Mouse (Mus musculus): ENCODE measurements around the gene Ensa.

Ensa gene

GRCm38 (mm10) chr3:95660788-95661478 lies 36.1 kb downstream of the Ensa start:
- CTCF ChIA-PET, result interaction anchor here (0.5 to 2.1 kb wide), 5 partner anchors 11 to 75 kb away, joined by 3 to 10 read pairs (median 3); no protein-coding TSS in a partner anchor

DNA sequence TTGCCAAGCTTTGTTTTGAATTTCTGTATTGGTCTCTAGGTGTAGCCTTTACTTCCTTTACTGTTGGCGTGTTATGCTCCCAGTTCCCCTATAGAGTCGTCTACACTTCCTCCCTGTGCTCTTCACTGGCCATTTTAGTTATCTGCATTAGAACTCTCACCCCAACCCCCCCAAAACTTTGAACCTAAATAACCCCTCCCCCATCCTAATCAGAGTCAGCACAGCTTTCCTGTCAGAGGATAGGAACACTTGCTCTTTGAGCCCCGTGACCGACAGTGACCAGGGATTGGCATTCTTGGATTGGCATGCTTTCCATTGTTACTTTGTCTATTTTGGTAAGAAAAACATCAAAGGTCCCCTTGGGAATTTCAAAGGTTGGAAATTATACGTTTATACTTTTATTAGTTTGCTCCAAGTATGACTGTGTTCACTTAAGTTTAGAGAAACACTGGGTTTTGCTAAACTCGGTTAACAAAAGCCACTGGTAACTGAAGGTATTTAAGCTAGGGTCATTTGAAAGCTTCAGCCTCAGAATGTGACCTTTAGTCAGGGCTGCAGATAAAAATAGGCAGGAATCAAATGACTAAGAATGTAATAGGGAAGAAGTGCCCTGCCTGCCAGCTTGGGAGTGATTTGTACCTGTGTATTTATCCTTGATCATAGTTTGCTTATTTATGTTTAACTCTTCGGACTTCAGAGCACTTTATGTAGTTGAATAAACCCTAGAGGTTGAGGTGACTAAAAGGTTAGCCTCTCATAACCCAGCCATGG lies 37.3 kb downstream of the Ensa start:
- CTCF ChIA-PET, result interaction anchor here (0.6 to 2.1 kb wide), 6 partner anchors 9 to 136 kb away, joined by 3 to 10 read pairs (median 3); partner anchors contain the start of gene Ctss

DNA sequence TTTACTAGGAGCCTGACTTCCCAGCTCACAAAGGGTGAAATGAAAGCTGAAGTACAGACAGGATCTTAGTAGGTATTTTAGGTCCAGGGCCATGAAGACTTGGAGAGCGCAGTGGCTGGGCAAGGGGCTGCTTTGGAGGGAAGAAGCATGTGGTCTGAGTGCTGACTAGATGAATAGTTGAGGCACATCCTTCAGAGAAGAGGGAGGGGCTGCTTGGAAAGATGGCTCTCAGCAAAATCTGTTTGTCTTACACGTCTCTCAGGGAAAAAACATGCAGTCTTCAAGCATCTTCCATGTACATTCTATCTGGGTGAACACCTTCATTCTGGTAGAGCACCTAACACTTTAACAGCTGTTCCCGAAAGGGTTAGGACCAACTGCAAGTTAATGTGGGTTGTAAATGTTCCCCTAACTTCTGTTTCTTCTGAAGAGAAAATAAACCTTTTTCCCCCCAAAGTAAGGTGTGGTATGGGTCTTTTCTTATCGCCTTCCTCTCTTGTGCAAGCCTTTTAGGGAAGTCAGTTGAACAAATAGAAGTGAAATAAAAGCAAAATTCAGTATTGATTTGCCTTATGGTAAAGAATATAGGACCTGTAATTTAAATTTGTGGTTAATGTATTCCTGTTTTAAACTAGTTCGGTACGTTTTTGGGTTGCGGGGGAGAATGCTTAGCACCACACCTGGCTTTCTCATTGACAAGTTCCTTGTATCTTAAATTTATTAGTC lies 38.1 kb downstream of the Ensa start:
- CTCF ChIA-PET, result interaction anchor here (0.7 to 2.1 kb wide), 3 partner anchors 9 to 29 kb away, joined by 3 to 10 read pairs (median 4); no protein-coding TSS in a partner anchor

- CTCF ChIA-PET, result interaction anchor here (0.7 to 1.6 kb wide), 2 partner anchors 12 to 30 kb away, joined by 3 to 4 read pairs; no protein-coding TSS in a partner anchor
These were observed 38.7 kb downstream of the Ensa start for GRCm38 (mm10) chr3:95663486-95663885.

DNA sequence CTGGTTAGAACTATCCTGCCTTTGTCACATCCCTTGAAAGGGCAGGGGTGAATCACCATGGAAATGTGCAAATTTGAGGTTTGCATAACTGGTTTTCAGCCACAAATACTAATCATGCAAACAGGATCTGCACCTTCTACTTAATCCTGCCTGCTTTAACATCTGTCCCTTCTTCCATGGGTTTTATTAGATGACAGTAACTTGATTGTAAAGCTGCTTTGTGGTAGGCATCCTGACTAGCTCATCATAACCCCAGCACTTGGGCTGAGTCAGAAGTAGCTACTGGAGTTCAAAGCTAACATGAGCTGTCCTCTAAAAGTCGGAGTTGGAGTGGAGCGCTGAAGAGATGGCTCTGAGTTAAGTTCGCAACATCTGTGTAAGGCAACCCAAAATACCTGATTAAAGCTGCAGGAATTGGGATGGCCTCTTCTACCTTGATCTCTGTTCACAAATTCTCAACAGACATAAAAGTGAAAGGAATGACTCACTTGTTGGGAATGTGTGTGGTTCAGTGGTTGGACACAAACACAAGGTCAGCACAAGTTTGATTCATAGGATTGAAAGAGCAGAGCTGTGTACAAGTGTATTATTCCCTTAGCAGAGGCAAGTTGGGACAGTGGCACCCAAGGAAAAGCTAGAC lies 39.3 kb downstream of the Ensa start:
- CTCF ChIA-PET, result interaction anchor here (0.7 to 1.6 kb wide), 2 partner anchors 11 to 30 kb away, joined by 3 to 4 read pairs; no protein-coding TSS in a partner anchor

DNA sequence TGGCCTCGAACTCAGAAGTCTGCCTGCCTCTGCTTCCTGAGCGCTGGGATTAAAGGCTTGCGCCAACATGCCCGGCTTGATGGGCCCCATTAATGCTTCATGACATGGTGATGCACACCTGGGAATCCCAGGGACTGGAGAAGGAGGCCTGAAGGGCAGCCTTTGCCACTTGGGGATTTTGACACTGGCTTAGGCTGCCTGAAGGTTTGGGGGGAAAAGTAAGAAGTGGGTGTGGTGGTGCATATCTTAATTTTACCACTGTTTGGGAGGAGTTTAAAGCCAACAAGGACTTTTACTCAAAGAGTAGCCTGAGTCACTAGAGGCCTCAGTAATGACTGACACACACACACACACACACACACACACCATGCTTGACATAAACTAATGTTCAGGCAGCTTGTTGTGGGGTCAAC lies 40.2 kb downstream of the Ensa start:
- CTCF ChIA-PET, result interaction anchor here (0.6 to 0.8 kb wide), 3 partner anchors 12 to 65 kb away, joined by 3 to 14 read pairs (median 4); no protein-coding TSS in a partner anchor

DNA sequence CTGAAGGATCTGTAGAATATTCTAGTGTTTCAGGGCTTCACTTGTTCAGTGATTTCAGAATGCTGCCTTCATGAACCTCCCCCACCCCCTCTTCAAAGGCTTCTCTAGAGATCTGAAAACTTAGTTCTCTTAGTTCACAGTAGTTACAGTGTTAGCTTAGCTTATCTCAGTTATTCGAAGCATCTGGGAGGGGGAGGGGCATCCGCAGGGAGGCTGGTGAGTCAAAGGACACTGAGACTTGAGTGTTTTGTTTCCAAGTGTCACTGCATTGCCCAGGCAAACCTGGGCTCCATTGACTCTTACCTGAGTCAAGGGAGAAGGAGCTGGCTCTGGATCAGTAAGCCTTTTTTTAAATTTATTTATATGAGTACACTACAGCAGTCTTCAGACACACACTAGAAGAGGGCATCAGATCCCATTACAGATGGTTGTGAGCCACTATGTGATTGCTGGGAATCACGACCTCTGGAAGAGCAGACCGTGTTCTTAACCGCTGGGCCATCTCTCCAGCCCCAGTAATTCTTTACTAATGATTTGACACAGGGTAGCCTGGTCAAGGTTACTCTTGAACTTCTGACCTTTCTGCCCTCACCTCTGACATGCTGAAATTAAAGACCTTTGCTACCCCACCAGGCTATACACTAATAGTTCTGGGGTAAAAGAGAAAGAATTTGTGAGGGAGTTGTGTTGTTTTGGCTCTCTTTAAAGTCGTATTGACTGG lies 41.5 kb downstream of the Ensa start:
- CTCF ChIA-PET, result no interaction called here

DNA sequence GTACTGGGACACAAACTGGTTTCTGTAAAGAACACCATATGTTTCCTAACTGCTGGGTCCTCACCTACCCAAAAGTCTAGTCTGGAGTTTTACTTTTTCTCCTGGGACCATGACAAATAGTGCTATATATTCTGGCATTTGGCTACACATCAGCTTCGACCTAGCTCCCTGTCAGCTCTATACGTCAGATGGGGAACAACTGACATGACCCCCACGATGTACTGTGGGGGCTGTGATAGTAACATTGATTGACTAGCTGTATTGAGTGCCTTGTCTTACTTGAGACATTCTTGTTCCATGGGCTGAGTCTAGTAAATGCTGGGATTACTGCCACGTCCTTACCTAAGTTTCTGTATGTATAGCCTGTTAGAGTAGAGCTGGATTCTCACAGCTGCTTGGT lies 42.7 kb downstream of the Ensa start:
- CTCF ChIA-PET, result interaction anchor here (0.7 to 1.5 kb wide), 2 partner anchors 8 to 298 kb away, joined by 4 to 17 read pairs; no protein-coding TSS in a partner anchor

- CTCF ChIA-PET, result interaction anchor here (1.5 kb wide), 1 partner anchor 8 kb away, joined by 4 read pairs; no protein-coding TSS in a partner anchor
These were observed 43.2 kb downstream of the Ensa start for GRCm38 (mm10) chr3:95668026-95668425.

DNA sequence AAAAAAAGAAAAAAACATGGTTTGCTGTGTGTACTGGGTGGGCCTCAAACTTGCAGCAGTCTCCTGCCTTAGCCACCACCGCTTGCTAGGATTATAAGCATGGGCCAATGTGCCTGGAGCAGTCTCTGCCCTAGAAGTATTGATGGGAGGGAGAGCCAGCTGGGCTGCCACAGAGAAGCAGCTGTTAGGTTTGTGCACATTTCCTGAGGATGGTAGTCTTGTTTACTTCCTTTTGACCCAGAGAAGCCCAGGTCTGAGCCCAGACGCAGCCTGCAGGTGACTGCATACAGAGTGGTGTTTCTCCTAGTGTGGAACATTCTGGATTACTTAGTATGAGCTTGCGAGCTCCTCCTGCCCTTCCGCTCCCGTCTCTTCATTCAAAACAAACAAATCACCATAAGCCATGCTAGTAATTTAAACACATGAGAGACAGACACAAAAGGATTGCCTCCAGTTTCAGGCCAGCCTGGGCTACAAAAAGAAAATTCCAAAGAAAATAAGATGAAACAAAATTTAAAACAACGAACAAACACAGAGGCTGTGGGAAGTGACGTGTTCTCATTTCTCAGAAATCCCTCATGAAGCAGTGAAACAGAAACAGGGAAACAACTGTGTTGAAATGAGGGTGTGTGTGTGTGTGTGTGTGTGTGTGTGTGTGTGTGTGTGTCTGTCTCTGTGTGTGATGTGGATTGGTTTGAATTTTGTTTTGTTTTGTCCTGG lies 44.0 kb downstream of the Ensa start:
- CTCF ChIA-PET, result interaction anchor here (0.7 to 1.5 kb wide), 2 partner anchors 9 to 16 kb away, joined by 4 to 6 read pairs; no protein-coding TSS in a partner anchor

DNA sequence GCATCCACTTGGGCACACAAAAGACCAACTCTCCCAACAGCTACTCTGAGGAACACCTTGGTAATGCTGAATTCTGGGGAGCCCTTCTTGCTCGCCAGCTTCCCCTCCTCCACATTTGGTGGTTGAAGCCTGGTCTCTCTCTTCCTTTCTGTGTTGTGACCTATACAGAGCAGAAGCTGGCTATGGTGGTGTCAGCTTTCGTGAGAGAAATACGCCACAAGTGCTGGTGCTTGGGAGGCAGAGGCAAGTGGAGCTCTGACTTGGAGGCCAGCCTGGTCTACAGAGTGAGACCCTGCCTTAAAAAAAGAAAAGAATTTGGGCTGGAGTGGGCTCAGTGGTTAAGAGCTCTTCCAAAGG lies 44.5 kb downstream of the Ensa start:
- CTCF ChIA-PET, result interaction anchor here (0.7 kb wide), 1 partner anchor 16 kb away, joined by 6 read pairs; no protein-coding TSS in a partner anchor

- CTCF ChIA-PET, result interaction anchor here (0.6 to 2.5 kb wide), 2 partner anchors 8 to 106 kb away, joined by 3 to 10 read pairs; no protein-coding TSS in a partner anchor
These were observed 45.6 kb downstream of the Ensa start for GRCm38 (mm10) chr3:95670419-95670818.

DNA sequence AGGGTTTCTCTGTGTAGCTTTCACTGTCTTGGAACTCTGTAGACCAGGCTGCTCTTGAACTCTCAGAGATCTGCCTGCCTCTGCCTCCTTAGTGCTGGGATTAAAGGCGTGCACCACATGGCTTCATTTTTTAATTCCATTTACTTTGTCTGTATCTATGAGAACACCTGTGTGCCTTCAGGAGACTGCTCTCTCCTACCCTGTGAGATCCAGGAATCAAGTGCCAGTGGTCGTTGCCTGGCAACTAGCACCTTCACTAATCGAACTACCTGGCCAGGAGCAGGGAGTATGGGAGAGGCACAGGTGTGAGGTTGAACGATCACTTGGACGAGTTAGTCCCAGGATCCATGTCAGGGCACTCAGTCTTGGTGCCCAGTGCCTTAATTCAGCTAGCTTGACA lies 46.4 kb downstream of the Ensa start:
- CTCF ChIA-PET, result interaction anchor here (1.1 to 2.5 kb wide), 2 partner anchors 9 to 26 kb away, joined by 3 to 10 read pairs; no protein-coding TSS in a partner anchor

- CTCF ChIA-PET, result interaction anchor here (0.6 to 2.5 kb wide), 5 partner anchors 10 to 40 kb away, joined by 3 to 10 read pairs (median 3); no protein-coding TSS in a partner anchor
These were observed 47.7 kb downstream of the Ensa start for GRCm38 (mm10) chr3:95672461-95672860.

- CTCF ChIA-PET, result interaction anchor here (0.6 to 2.5 kb wide), 4 partner anchors 11 to 40 kb away, joined by 3 to 10 read pairs (median 4); no protein-coding TSS in a partner anchor
These were observed 48.3 kb downstream of the Ensa start for GRCm38 (mm10) chr3:95672861-95673706.

DNA sequence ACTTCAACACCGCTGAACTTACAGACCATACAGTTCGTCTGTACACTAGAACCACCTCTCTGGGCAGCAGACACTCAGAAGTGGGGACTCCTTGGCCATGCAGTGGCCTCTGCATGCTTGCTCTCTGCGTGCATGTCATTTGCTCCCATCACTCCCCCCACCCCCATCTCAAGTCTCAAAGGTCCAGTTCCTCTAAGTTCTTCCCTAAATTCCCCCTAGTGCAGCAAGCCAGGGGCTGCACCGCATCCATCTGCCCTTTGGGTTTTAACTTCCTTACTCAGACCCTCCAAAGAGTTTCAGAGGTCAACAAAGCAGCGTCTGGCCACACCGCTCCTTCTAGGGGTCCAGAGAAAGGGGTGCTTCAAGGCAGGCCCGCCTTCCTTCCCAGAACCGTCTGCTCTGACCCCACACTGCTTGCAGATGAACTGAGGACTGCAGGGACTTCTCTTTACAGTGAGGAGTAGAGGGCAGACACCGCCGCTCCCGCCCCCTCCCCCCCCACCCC lies 49.0 kb downstream of the Ensa start:
- CTCF ChIA-PET, result interaction anchor here (0.6 to 2.0 kb wide), 5 partner anchors 13 to 300 kb away, joined by 3 to 7 read pairs (median 3); no protein-coding TSS in a partner anchor

DNA sequence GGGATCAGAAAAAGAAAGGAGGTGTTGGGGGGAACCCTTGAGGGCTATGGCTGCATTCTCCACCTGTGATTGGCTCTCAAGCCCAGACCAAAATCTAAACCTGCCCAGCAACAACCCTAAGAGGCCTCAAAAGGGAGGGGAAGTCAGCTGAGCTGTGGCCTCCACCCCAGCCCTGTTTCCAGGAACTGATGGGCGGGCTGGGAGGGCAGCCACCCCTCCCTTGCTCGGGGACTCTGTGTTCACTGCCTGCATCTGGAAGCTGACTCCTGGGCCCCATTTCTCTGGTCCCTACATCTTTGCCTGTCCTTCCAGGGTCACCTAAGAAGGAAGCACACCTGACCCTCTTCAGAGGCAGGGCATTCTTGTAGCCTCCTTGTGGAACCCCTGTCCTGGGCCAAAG lies 49.4 kb downstream of the Ensa start:
- CTCF ChIA-PET, result interaction anchor here (0.6 to 2.0 kb wide), 5 partner anchors 13 to 299 kb away, joined by 3 to 7 read pairs (median 3); no protein-coding TSS in a partner anchor

DNA sequence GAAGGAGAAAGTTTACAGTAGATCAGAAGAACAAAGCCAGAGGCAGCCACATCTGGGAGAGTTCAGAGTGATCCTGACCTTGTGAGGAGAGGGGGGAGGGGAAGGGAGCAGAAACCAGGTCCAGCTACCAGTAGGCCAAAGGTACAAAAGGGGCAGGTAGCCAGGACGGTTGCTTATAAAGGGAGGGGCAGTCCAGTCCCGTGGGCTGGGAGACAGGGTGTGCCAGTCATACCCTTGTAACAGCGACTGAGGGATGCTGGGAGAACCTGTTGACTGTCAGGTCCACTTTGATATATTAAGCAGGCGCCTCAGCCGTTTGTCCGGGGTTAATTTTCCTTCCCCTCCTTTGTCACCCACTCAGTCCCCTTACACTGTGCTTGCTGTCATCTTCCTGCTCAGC lies 50.0 kb downstream of the Ensa start:
- CTCF ChIA-PET, result interaction anchor here (1.3 to 2.0 kb wide), 2 partner anchors 18 to 42 kb away, joined by 3 to 7 read pairs; no protein-coding TSS in a partner anchor
